Mouse (Mus musculus) thymus, postnatal 36 days (tissue): ENCODE data around the gene 4833423E24Rik.
A peak's percentile ranks its signal among the peaks of the same experiment; 100 is the strongest.

ENCODE experiments used
- DNase-seq, 2 experiments: peaks; one replicate each; pipeline ENCODE4 v3.0.0; 2022; ENCODE audit warnings: mixed read lengths in 2 of 2

The 4833423E24Rik gene

GRCm38 (mm10) chr2:85518879-85519278, at the start of gene 4833423E24Rik:
TSS of gene 4833423E24Rik (minus strand) at chr2:85519024.
- no peak for DNase-seq

- DNase-seq = no peak
These were observed 42.4 kb upstream of the 4833423E24Rik start for GRCm38 (mm10) chr2:85561187-85561586.

GRCm38 (mm10) chr2:85560226-85560625, 41.4 kb upstream of the 4833423E24Rik start:
- DNase-seq = no peak

- DNase-seq = no peak
These were observed 36.0 kb upstream of the 4833423E24Rik start for GRCm38 (mm10) chr2:85554806-85555205.

- no peak for DNase-seq
These were observed 15.1 kb upstream of the 4833423E24Rik start for GRCm38 (mm10) chr2:85533934-85534333.

- no peak for DNase-seq
These were observed 13.4 kb upstream of the 4833423E24Rik start for GRCm38 (mm10) chr2:85532082-85532778.

GRCm38 (mm10) chr2:85522859-85523489, 4.2 kb upstream of the 4833423E24Rik start:
- no peak for DNase-seq

- DNase-seq = peak in 1 of 2 experiments; percentile 0
These were observed 532 bp downstream of the 4833423E24Rik start for GRCm38 (mm10) chr2:85518292-85518691.

GRCm38 (mm10) chr2:85510376-85510775, 8.4 kb downstream of the 4833423E24Rik start:
- DNase-seq = no peak

- DNase-seq = no peak
These were observed 28.4 kb downstream of the 4833423E24Rik start for GRCm38 (mm10) chr2:85490396-85490795.

- no peak for DNase-seq
These were observed 52.0 kb downstream of the 4833423E24Rik start for GRCm38 (mm10) chr2:85466801-85467325.

GRCm38 (mm10) chr2:85443539-85443938, 75.3 kb downstream of the 4833423E24Rik start, which contains the start of gene Olfr995:
TSS of gene Olfr995 (minus strand) at chr2:85443639.
- no peak for DNase-seq

GRCm38 (mm10) chr2:85442546-85442945, 76.3 kb downstream of the 4833423E24Rik start:
- DNase-seq = no peak

- no peak for DNase-seq
These were observed 82.5 kb downstream of the 4833423E24Rik start, which contains the start of gene Olfr994 for GRCm38 (mm10) chr2:85436351-85436750. TSS of gene Olfr994 (minus strand) at chr2:85436451.
